Comparison of ENCODE assay signal across 20 mouse cellular contexts in the genomic region with DNA sequence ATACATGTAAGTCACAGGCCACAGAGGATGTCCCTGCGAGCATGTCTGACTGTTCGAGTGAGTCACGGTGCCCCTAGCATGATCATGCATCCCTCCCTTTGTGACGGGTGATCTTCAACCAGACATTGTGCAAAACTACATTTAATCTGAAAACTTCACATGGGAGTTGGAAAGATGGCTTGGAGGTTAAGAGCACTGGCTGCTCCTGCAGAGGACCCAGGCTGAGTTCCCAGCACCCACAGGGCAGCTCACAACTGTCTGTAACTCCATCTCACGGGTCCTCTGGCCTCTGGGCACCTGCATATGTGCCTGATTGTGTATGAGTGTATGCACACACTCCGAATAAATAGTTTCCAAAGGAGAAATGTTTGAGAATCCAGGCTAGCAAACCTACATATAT. TPM values are rescaled to one million over a fixed set of nuclear protein-coding genes. Genes with fewer than 3 reads are reported as not detected.
"Had no signal": no experiment of that assay in that cellular context is flagged by ENCODE, and none has a peak within 500 bp of the region (broad histone marks: within the 10 kb centered on the region; RNA-seq: fewer than 3 reads in every experiment).

No protein-coding gene starts in this region.

- H3K4me1 ChIP-seq: neural tube, embryonic 13.5 days; neural tube, embryonic 15.5 days had no signal

- H3K4me3 ChIP-seq: liver, embryonic 15.5 days; midbrain, embryonic 10.5 days; midbrain, embryonic 12.5 days; myocyte; neural tube, embryonic 13.5 days; neural tube, embryonic 15.5 days; stomach, embryonic 15.5 days had no signal

- DNase-seq: lung, adult 18-20 months; lung, embryonic 14.5 days; lung, postnatal 10 days; midbrain, embryonic 14.5 days; right cerebral cortex, postnatal 14 days; thymus, adult 2 months; thymus, postnatal 25 days; thymus, postnatal 4 days had no signal

- H3K27ac ChIP-seq: liver, embryonic 15.5 days; midbrain, embryonic 10.5 days; midbrain, embryonic 12.5 days; neural tube, embryonic 13.5 days; neural tube, embryonic 15.5 days; stomach, embryonic 15.5 days; stomach, postnatal 0 days had no signal

RNA-seq across cellular contexts. Expression of a gene that starts 41.0 kb away (rescaled TPM):
- total RNA-seq: megakaryocyte-erythroid progenitor cell, adult 5-6 weeks had no signal
- polyA plus RNA-seq: liver, embryonic 15.5 days; lung, embryonic 14.5 days; lung, embryonic 16.5 days; midbrain, embryonic 10.5 days; midbrain, embryonic 12.5 days; midbrain, embryonic 14.5 days; midbrain, embryonic 16.5 days; neural tube, embryonic 11.5 days; neural tube, embryonic 13.5 days; neural tube, embryonic 15.5 days; stomach, embryonic 15.5 days; stomach, postnatal 0 days had no signal
